Mouse (Mus musculus) layer of hippocampus, postnatal 10 days (tissue): Measurements from ENCODE around the gene Syne4. TPM values are rescaled to one million over a fixed set of nuclear protein-coding genes. Genes with fewer than 3 reads are reported as not detected.

Source experiments
- total RNA-seq, 2 experiments: library from RNA; stranded (reverse); gene quantifications; 2 replicates each; pipeline ENCODE4 v1.2.3; 2021

The Syne4 gene
- total RNA-seq, 2 experiments from 2014 or later = 3.2 to 6.4 TPM

Other genes with a start within 250 kb of the Syne4 start
- gene Zfp82, start 241.9 kb upstream of the Syne4 start, total RNA-seq = 1 to 10 TPM; 3.2 to 4.1 TPM
- gene Gm26920, start 224.4 kb upstream of the Syne4 start, total RNA-seq = 1 to 10 TPM in 1 of 2 experiments, not detected in 1; 2.2 TPM
- gene Zfp566, start 224.3 kb upstream of the Syne4 start, total RNA-seq = 10 to 100 TPM; 10.3 to 13.1 TPM
- gene Zfp260, start 220.0 kb upstream of the Syne4 start, total RNA-seq = 10 to 100 TPM; 54.7 to 62.8 TPM
- 10 to 100 TPM; 28.0 to 32.8 TPM for gene Zfp382, start 192.9 kb upstream of the Syne4 start, total RNA-seq
- 10 to 100 TPM; 52.7 to 56.3 TPM for gene Zfp146, start 145.1 kb upstream of the Syne4 start, total RNA-seq
- gene Cox7a1, start 130.7 kb upstream of the Syne4 start, total RNA-seq = 1 to 10 TPM; 5.3 to 5.6 TPM
- gene Capns1, start 116.0 kb upstream of the Syne4 start, total RNA-seq = 100 to 1,000 TPM; 215 to 229 TPM
- 10 to 100 TPM; 57.5 to 71.1 TPM for gene Polr2i, start 82.9 kb upstream of the Syne4 start, total RNA-seq
- gene Tbcb, start 82.5 kb upstream of the Syne4 start, total RNA-seq = 100 to 1,000 TPM; 157 to 171 TPM
- gene Ovol3, start 79.1 kb upstream of the Syne4 start, total RNA-seq = not detected
- gene Thap8, start 34.7 kb upstream of the Syne4 start, total RNA-seq = under 1 TPM in 1 of 2 experiments, not detected in 1; 0.27 TPM
- gene Wdr62, start 34.4 kb upstream of the Syne4 start, total RNA-seq = 1 to 10 TPM; 2.5 to 4.5 TPM
- gene Clip3, start 23.1 kb upstream of the Syne4 start, total RNA-seq = 100 to 1,000 TPM; 572 to 600 TPM
- 10 to 100 TPM; 41.6 to 45.5 TPM for gene Alkbh6, start 6.1 kb upstream of the Syne4 start, total RNA-seq
- gene E130208F15Rik, start 6.9 kb downstream of the Syne4 start, total RNA-seq = under 1 TPM; 0.48 to 0.69 TPM
- gene Sdhaf1, start 9.1 kb downstream of the Syne4 start, total RNA-seq = 1 to 10 TPM; 7.8 to 9.4 TPM
- 10 to 100 TPM; 42.8 to 43.6 TPM for gene Lrfn3, start 48.0 kb downstream of the Syne4 start, total RNA-seq
- gene Tyrobp, start 99.0 kb downstream of the Syne4 start, total RNA-seq = 10 to 100 TPM; 21.9 to 24.0 TPM
- gene Hcst, start 105.0 kb downstream of the Syne4 start, total RNA-seq = 1 to 10 TPM in 1 of 2 experiments, under 1 TPM in 1; 0.91 to 1.8 TPM
- gene Nfkbid, start 106.9 kb downstream of the Syne4 start, total RNA-seq = 1 to 10 TPM; 2.2 to 3.0 TPM
- gene Aplp1, start 130.7 kb downstream of the Syne4 start, total RNA-seq = 100 to 1,000 TPM; 831 to 849 TPM
- gene Kirrel2, start 142.9 kb downstream of the Syne4 start, total RNA-seq = 1 to 10 TPM; 3.9 to 5.3 TPM
- under 1 TPM; 0.55 to 0.62 TPM for gene Nphs1, start 143.5 kb downstream of the Syne4 start, total RNA-seq
- gene Prodh2, start 178.8 kb downstream of the Syne4 start, total RNA-seq = under 1 TPM in 1 of 2 experiments, not detected in 1; 0.69 TPM
- gene Arhgap33, start 220.3 kb downstream of the Syne4 start, total RNA-seq = 100 to 1,000 TPM; 218 to 232 TPM
- 1 to 10 TPM; 5.3 to 5.6 TPM for gene Hspb6, start 237.4 kb downstream of the Syne4 start, total RNA-seq
- 1 to 10 TPM; 3.4 to 4.4 TPM for gene Proser3, start 237.5 kb downstream of the Syne4 start, total RNA-seq
- gene Lin37, start 245.0 kb downstream of the Syne4 start, total RNA-seq = 10 to 100 TPM; 28.2 to 36.6 TPM
- 10 to 100 TPM; 49.4 to 52.5 TPM for gene U2af1l4, start 248.5 kb downstream of the Syne4 start, total RNA-seq
- 1 to 10 TPM; 4.8 to 5.8 TPM for gene Gm49396, start 248.5 kb downstream of the Syne4 start, total RNA-seq
- 10 to 100 TPM; 79.4 to 87.1 TPM for gene Psenen, start 248.8 kb downstream of the Syne4 start, total RNA-seq